Mouse (Mus musculus) spleen, adult 2 months (tissue): Measurements from ENCODE around the gene E030018B13Rik.

Experiments used
- CTCF ChIP-seq: fragments of 200-500 bp; IDR thresholded peaks from 2 replicates; pipeline ENCODE4 v1.5.1; 2011; ENCODE audit warnings: mild to moderate bottlenecking, inconsistent platforms; ENCODE audit not compliant: insufficient read depth, insufficient read length, insufficient replicate concordance; ENCODE audit errors: extremely low read depth
- POLR2A ChIP-seq: fragments of 200-500 bp; IDR thresholded peaks from 2 replicates; pipeline ENCODE4 v1.6.1; 2011; ENCODE audit warnings: low read depth, low read length, inconsistent platforms

GRCm38 (mm10) chr7:63894662-63895061, 22.0 kb upstream of the E030018B13Rik start:
- TF ChIP-seq POLR2A (no peak), CTCF (no peak)
